In the genomic region with DNA sequence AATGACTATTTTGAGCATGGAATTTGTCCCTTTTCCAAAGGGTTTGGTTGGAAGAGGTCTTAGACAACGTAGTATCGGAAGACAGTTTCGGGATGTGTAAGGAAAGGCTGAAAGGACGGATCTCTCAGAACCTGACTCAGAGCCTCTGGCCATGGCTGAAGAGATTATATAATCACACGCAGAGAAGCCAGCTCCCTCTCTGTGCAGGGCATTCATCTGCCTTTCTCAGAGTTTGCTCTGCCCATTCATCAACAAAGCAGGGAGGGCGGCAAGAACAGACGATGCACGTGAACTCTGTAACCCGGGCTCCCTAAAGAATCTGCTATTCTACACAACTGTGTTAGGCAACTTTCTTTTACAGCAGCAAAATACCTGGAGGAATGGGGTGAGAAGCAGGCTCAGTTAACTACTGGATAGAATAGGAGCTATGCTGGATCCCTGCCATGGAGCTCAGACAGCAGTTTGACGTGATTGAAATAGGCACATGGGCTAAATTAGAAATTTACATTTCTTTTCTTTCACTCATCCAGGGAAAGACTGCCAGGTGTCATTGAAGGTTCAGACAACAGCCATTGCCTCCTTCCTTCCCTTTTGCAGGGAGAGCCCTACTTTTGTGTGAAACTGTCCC, we compare ENCODE assay signal across 8 mouse cellular contexts. TPM values are rescaled to one million over a fixed set of nuclear protein-coding genes. Genes with fewer than 3 reads are reported as not detected.
DNase-seq lines count a peak whose midpoint lies in the region; ATAC-seq lines count a peak whose summit lies in the region.
"Had no signal": no experiment of that assay in that cellular context is flagged by ENCODE, and none has a peak within 500 bp of the region (broad histone marks: within the 10 kb centered on the region; RNA-seq: fewer than 3 reads in every experiment).

No protein-coding gene starts in this region.

- peak overlapping the region; percentile 74 for H3K4me2 ChIP-seq in lung, embryonic 16.5 days (ENCODE audit: low read depth, low read length)
- H3K4me2 ChIP-seq in limb, embryonic 11.5 days (ENCODE audit: low read depth, severe bottlenecking) = peak overlapping the region; percentile 33

- DNase-seq in lung, postnatal 10 days = no peak
- no peak for DNase-seq in embryonic facial prominence, embryonic 10.5 days (ENCODE audit: low spot score)
- DNase-seq in limb, embryonic 11.5 days (ENCODE audit: low spot score) = no peak
- DNase-seq in urinary bladder, postnatal 10 days (ENCODE audit: low spot score) = no peak
- no peak for DNase-seq in right cerebral cortex, adult 18-20 months

- no peak for ATAC-seq in lung, embryonic 16.5 days (ENCODE audit: low read depth)
- no peak for ATAC-seq in limb, embryonic 11.5 days (ENCODE audit: insufficient number of reproducible peaks, low FRiP score, low TSS enrichment, low read depth)
- ATAC-seq in megakaryocyte-erythroid progenitor cell, adult 5-6 weeks (replicated peaks; ENCODE audit: low FRiP score, low TSS enrichment, poor library complexity, severe bottlenecking) = no peak

- 31% methylated on average over 10 of the region's 10 CpGs for WGBS in lung, embryonic 16.5 days
- 23% methylated on average over 10 of the region's 10 CpGs for WGBS in embryonic facial prominence, embryonic 10.5 days
- WGBS in limb, embryonic 11.5 days = 56% methylated on average over 10 of the region's 10 CpGs

- H3K4me1 ChIP-seq in lung, embryonic 16.5 days (replicated peaks; ENCODE audit: control insufficient read depth, insufficient read depth, low read length) = peaks cover 7% of the 10 kb centered on the region
- peaks cover 20% of the 10 kb centered on the region for H3K4me1 ChIP-seq in embryonic facial prominence, embryonic 10.5 days
- H3K4me1 ChIP-seq in limb, embryonic 11.5 days (ENCODE audit: control insufficient read depth, insufficient read depth, low read length) = peaks cover 7% of the 10 kb centered on the region

- H3K27me3 ChIP-seq in lung, embryonic 16.5 days (ENCODE audit: control insufficient read depth, insufficient read depth, low read depth, low read length) = no peaks in the 10 kb centered on the region
- no peaks in the 10 kb centered on the region for H3K27me3 ChIP-seq in embryonic facial prominence, embryonic 10.5 days (replicated peaks; ENCODE audit: low read depth, poor library complexity, severe bottlenecking)
- H3K27me3 ChIP-seq in limb, embryonic 11.5 days (ENCODE audit: control insufficient read depth, insufficient read depth, low read length) = no peaks in the 10 kb centered on the region

- H3K9ac ChIP-seq in lung, embryonic 16.5 days (ENCODE audit: low read length) = peak overlapping the region; percentile 60; the same call in 1 of the 2 replicates
- peak overlapping the region; percentile 8 for H3K9ac ChIP-seq in limb, embryonic 11.5 days (ENCODE audit: low read length)

- H3K27ac ChIP-seq in lung, embryonic 16.5 days (ENCODE audit: low read length) = no peak overlapping the region
- peak overlapping the region; percentile 88 for H3K27ac ChIP-seq in embryonic facial prominence, embryonic 10.5 days (replicated peaks)
- H3K27ac ChIP-seq in limb, embryonic 11.5 days (replicated peaks; ENCODE audit: low read depth, low read length) = no peak overlapping the region

- H3K36me3 ChIP-seq in lung, embryonic 16.5 days (ENCODE audit: control insufficient read depth, insufficient read depth, low read length) = no peaks in the 10 kb centered on the region
- no peaks in the 10 kb centered on the region for H3K36me3 ChIP-seq in embryonic facial prominence, embryonic 10.5 days (replicated peaks)
- no peaks in the 10 kb centered on the region for H3K36me3 ChIP-seq in limb, embryonic 11.5 days (ENCODE audit: control insufficient read depth, insufficient read depth, low read length)

- no peaks in the 10 kb centered on the region for H3K9me3 ChIP-seq in lung, embryonic 16.5 days (ENCODE audit: control insufficient read depth, low read length)
- no peaks in the 10 kb centered on the region for H3K9me3 ChIP-seq in embryonic facial prominence, embryonic 10.5 days
- no peaks in the 10 kb centered on the region for H3K9me3 ChIP-seq in limb, embryonic 11.5 days (ENCODE audit: control insufficient read depth, low read length)

- H3K4me3 ChIP-seq in lung, embryonic 16.5 days (ENCODE audit: low read length) = peak overlapping the region; percentile 46; the same call in 1 of the 2 replicates
- peak overlapping the region; percentile 54 for H3K4me3 ChIP-seq in embryonic facial prominence, embryonic 10.5 days
- H3K4me3 ChIP-seq in limb, embryonic 11.5 days (ENCODE audit: low read depth, low read length) = no peak overlapping the region

RNA-seq across cellular contexts. Expression of gene Mif, which starts 13.6 kb away (rescaled TPM):
- polyA plus RNA-seq in lung, embryonic 16.5 days (2015; fragmentation: Nextera tagmentation; extraction: Ambion mirVana) = 1,432 and 1,479 TPM in 2 replicates
- polyA plus RNA-seq in embryonic facial prominence, embryonic 10.5 days (2016; fragmentation: Nextera tagmentation; extraction: Ambion mirVana) = 3,361 and 3,650 TPM in 2 replicates
- polyA plus RNA-seq in limb, embryonic 11.5 days (2014; fragmentation: Nextera tagmentation; extraction: Ambion mirVana) = 2,626 and 2,699 TPM in 2 replicates
- 591 and 602 TPM in 2 replicates for total RNA-seq in megakaryocyte-erythroid progenitor cell, adult 5-6 weeks (2014; fragmentation: Nextera tagmentation)
- 419 and 579 TPM in 2 replicates for total RNA-seq in megakaryocyte-erythroid progenitor cell, adult 5-6 weeks (2017)

RNA-seq across cellular contexts. Expression of gene Derl3, which starts 19.6 kb away (rescaled TPM):
- 2.3 and 3.5 TPM in 2 replicates for polyA plus RNA-seq in lung, embryonic 16.5 days (2015; fragmentation: Nextera tagmentation; extraction: Ambion mirVana)
- polyA plus RNA-seq in embryonic facial prominence, embryonic 10.5 days (2016; fragmentation: Nextera tagmentation; extraction: Ambion mirVana) = 2.3 and 3.0 TPM in 2 replicates
- 3.8 and 3.9 TPM in 2 replicates for polyA plus RNA-seq in limb, embryonic 11.5 days (2014; fragmentation: Nextera tagmentation; extraction: Ambion mirVana)
- total RNA-seq in megakaryocyte-erythroid progenitor cell, adult 5-6 weeks (2014; fragmentation: Nextera tagmentation) = 1.7 TPM in 1 of 2 replicates, not detected in the other
- 0.69 TPM in 1 of 2 replicates, not detected in the other for total RNA-seq in megakaryocyte-erythroid progenitor cell, adult 5-6 weeks (2017)

RNA-seq across cellular contexts. Expression of gene Gstt2, which starts 36.4 kb away (rescaled TPM):
- polyA plus RNA-seq in lung, embryonic 16.5 days (2015; fragmentation: Nextera tagmentation; extraction: Ambion mirVana) = 51.9 and 60.7 TPM in 2 replicates
- polyA plus RNA-seq in embryonic facial prominence, embryonic 10.5 days (2016; fragmentation: Nextera tagmentation; extraction: Ambion mirVana) = 6.8 and 8.5 TPM in 2 replicates
- 7.8 and 9.5 TPM in 2 replicates for polyA plus RNA-seq in limb, embryonic 11.5 days (2014; fragmentation: Nextera tagmentation; extraction: Ambion mirVana)
- 9.3 and 15.1 TPM in 2 replicates for total RNA-seq in megakaryocyte-erythroid progenitor cell, adult 5-6 weeks (2014; fragmentation: Nextera tagmentation)
- 10.0 and 24.9 TPM in 2 replicates for total RNA-seq in megakaryocyte-erythroid progenitor cell, adult 5-6 weeks (2017)

RNA-seq across cellular contexts. Expression of gene Smarcb1, which starts 47.8 kb away (rescaled TPM):
- 191 and 197 TPM in 2 replicates for polyA plus RNA-seq in lung, embryonic 16.5 days (2015; fragmentation: Nextera tagmentation; extraction: Ambion mirVana)
- polyA plus RNA-seq in embryonic facial prominence, embryonic 10.5 days (2016; fragmentation: Nextera tagmentation; extraction: Ambion mirVana) = 284 and 291 TPM in 2 replicates
- polyA plus RNA-seq in limb, embryonic 11.5 days (2014; fragmentation: Nextera tagmentation; extraction: Ambion mirVana) = 260 and 263 TPM in 2 replicates
- 98.4 and 103 TPM in 2 replicates for total RNA-seq in megakaryocyte-erythroid progenitor cell, adult 5-6 weeks (2014; fragmentation: Nextera tagmentation)
- total RNA-seq in megakaryocyte-erythroid progenitor cell, adult 5-6 weeks (2017) = 54.5 and 69.3 TPM in 2 replicates

RNA-seq across cellular contexts. Expression of gene Gstt4, which starts 51.3 kb away (rescaled TPM):
- not detected in 2 replicates for polyA plus RNA-seq in lung, embryonic 16.5 days (2015; fragmentation: Nextera tagmentation; extraction: Ambion mirVana)
- polyA plus RNA-seq in embryonic facial prominence, embryonic 10.5 days (2016; fragmentation: Nextera tagmentation; extraction: Ambion mirVana) = 0.21 TPM in 1 of 2 replicates, not detected in the other
- not detected in 2 replicates for polyA plus RNA-seq in limb, embryonic 11.5 days (2014; fragmentation: Nextera tagmentation; extraction: Ambion mirVana)
- total RNA-seq in megakaryocyte-erythroid progenitor cell, adult 5-6 weeks (2014; fragmentation: Nextera tagmentation) = not detected in 2 replicates
- 0.65 TPM in 1 of 2 replicates, not detected in the other for total RNA-seq in megakaryocyte-erythroid progenitor cell, adult 5-6 weeks (2017)
- total RNA-seq: neutrophil, adult 5-6 weeks had no signal
